Mouse (Mus musculus): ENCODE results near the gene Tmem132b.

GRCm38 (mm10) chr5:125534168-125534610 lies 2.6 kb downstream of the Tmem132b start:
- TF ChIP-seq CTCF (IDR thresholded peaks at IDR 0.05; ENCODE audit: low read depth) (no peak), EP300 (IDR thresholded peaks at IDR 0.05; ENCODE audit: low read depth) (no peak)

All from liver, postnatal 0 days (tissue).